In the genomic region with DNA sequence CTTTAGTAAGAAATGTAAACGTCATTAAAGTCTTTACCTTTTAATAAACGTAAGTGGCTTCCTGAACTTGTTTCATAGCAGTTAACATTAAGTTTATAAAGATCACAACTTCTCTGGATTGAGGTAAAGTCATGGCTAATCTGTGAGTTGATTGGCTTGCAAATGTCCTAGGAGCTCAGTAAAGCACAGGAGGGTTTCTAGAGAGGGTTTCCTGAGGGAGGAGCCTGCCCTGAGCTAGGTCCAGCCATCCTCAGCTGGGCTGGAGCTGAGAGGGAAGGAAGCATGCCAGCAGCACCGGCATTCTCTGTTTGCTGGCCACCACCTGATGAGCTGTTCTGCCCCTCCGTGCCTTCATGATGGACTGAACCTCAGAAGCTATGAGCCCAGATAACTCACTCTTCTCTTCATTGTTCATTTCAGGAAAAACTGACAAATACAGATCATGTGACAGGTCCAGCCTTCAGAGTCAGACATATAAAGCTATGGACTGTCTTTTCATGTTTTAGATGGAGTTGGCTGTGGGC, we compare ENCODE assay signal across 24 mouse cellular contexts. TPM values are rescaled to one million over a fixed set of nuclear protein-coding genes. Genes with fewer than 3 reads are reported as not detected.
DNase-seq lines count a peak whose midpoint lies in the region; ATAC-seq and TF ChIP-seq lines count a peak whose summit lies in the region.
"Had no signal": no experiment of that assay in that cellular context is flagged by ENCODE, and none has a peak within 500 bp of the region (broad histone marks: within the 10 kb centered on the region; RNA-seq: fewer than 3 reads in every experiment).

No protein-coding gene starts in this region.

- H3K36me3 ChIP-seq in E14TG2a.4 (ENCODE audit: insufficient read depth, low read length) = 0 out of 2 replicates have a peak, but pooled peaks cover 5% of the 10 kb centered on the region
- H3K36me3 ChIP-seq in stomach, postnatal 0 days (ENCODE audit: control insufficient read depth, insufficient read depth, low read length) = no peaks in the 10 kb centered on the region
- H3K36me3 ChIP-seq: embryonic facial prominence, embryonic 12.5 days; hindbrain, embryonic 12.5 days; hindbrain, embryonic 15.5 days had no signal

- WGBS in stomach, postnatal 0 days = 76% methylated on average over 4 of the region's 4 CpGs

- H3K27me3 ChIP-seq in E14TG2a.4 (ENCODE audit: insufficient read depth, low read length) = no peaks in the 10 kb centered on the region
- no peaks in the 10 kb centered on the region for H3K27me3 ChIP-seq in stomach, postnatal 0 days (ENCODE audit: control insufficient read depth, insufficient read depth, low read length)
- H3K27me3 ChIP-seq: CH12.LX; embryonic facial prominence, embryonic 12.5 days; embryonic facial prominence, embryonic 15.5 days; hindbrain, embryonic 12.5 days; hindbrain, embryonic 15.5 days; Patski had no signal

- peak; percentile 37 for DNase-seq in lung, postnatal 36 days
- no peak for DNase-seq in lung, postnatal 4 days
- DNase-seq in 3T3-L1 (ENCODE audit: low read depth, low spot score) (peak; percentile 33), R1 (ENCODE audit: low read depth, low spot score) (peak; percentile 92)
- no peak for DNase-seq in stomach, postnatal 0 days (ENCODE audit: low spot score)
- no peak for DNase-seq in embryo, embryonic 10.5 days (ENCODE audit: low spot score)
- DNase-seq: adrenal gland, postnatal 14 days; cerebellum, adult 11-12 months; cerebellum, adult 9-10 months; cerebellum, postnatal 14 days; forebrain, postnatal 0 days; gastrocnemius, postnatal 25 days; heart, adult 2 months had no signal

- peaks cover 3% of the 10 kb centered on the region for H3K9me3 ChIP-seq in E14TG2a.4 (ENCODE audit: low read length)
- H3K9me3 ChIP-seq in stomach, postnatal 0 days (ENCODE audit: control insufficient read depth, low read length) = no peaks in the 10 kb centered on the region
- H3K9me3 ChIP-seq: embryonic facial prominence, embryonic 12.5 days; embryonic facial prominence, embryonic 15.5 days; hindbrain, embryonic 12.5 days; hindbrain, embryonic 15.5 days had no signal

- no peak for ATAC-seq in frontal cortex, adult (ENCODE audit: low TSS enrichment)
- no peak for ATAC-seq in stomach, postnatal 0 days (ENCODE audit: low FRiP score, low TSS enrichment)
- ATAC-seq: forebrain, embryonic 14.5 days; forebrain, postnatal 0 days; intestine, postnatal 0 days; Patski had no signal

- no peak for TF ChIP-seq CTCF in E14TG2a.4 (conservative IDR thresholded peaks at IDR 0.05; ENCODE audit: low read length)
- TF ChIP-seq CTCF in stomach, postnatal 0 days (IDR thresholded peaks at IDR 0.05; ENCODE audit: low read depth) = no peak

- no peak overlapping the region for H3K9ac ChIP-seq in stomach, postnatal 0 days (ENCODE audit: low read length)
- H3K9ac ChIP-seq: embryonic facial prominence, embryonic 12.5 days; embryonic facial prominence, embryonic 15.5 days; forebrain, postnatal 0 days; hindbrain, embryonic 12.5 days; hindbrain, embryonic 15.5 days had no signal

- no peak overlapping the region for H3K27ac ChIP-seq in stomach, postnatal 0 days (replicated peaks)
- H3K27ac ChIP-seq: embryonic facial prominence, embryonic 12.5 days; embryonic facial prominence, embryonic 15.5 days; heart, adult 2 months; hindbrain, embryonic 12.5 days; hindbrain, embryonic 15.5 days had no signal

- no peak overlapping the region for H3K4me2 ChIP-seq in stomach, postnatal 0 days (replicated peaks; ENCODE audit: low read depth)
- H3K4me2 ChIP-seq: embryonic facial prominence, embryonic 12.5 days; embryonic facial prominence, embryonic 15.5 days; heart, embryonic 11.5 days; hindbrain, embryonic 12.5 days; hindbrain, embryonic 15.5 days had no signal

- no peak for TF ChIP-seq EP300 in stomach, postnatal 0 days (optimal IDR thresholded peaks at IDR 0.05)

- peak overlapping the region; percentile 26; the same call in 1 of the 2 replicates for H3K4me3 ChIP-seq in E14TG2a.4 (replicated peaks; ENCODE audit: low read length)
- no peak overlapping the region for H3K4me3 ChIP-seq in stomach, postnatal 0 days (ENCODE audit: low read depth, low read length)
- H3K4me3 ChIP-seq: embryonic facial prominence, embryonic 12.5 days; embryonic facial prominence, embryonic 15.5 days; heart, adult 2 months; hindbrain, embryonic 12.5 days; hindbrain, embryonic 15.5 days had no signal

- peaks cover 41% of the 10 kb centered on the region for H3K4me1 ChIP-seq in E14TG2a.4 (replicated peaks; ENCODE audit: low read depth, low read length)
- no peaks in the 10 kb centered on the region for H3K4me1 ChIP-seq in stomach, postnatal 0 days (replicated peaks; ENCODE audit: control insufficient read depth, insufficient read depth)

RNA-seq across cellular contexts. Expression of gene Hbp1, which starts 49.9 kb away (rescaled TPM):
- 75.2 and 81.5 TPM in 2 replicates for polyA plus RNA-seq in stomach, postnatal 0 days (2015; fragmentation: Nextera tagmentation; extraction: Ambion mirVana)

Comparison
In these comparisons a context has a peak if more than half of its experiments do, and no peak if none do; other contexts are left out.
1. DNase-seq: peak in lung, postnatal 36 days (single experiment), 3T3-L1 (single experiment) and R1 (single experiment); none in lung, postnatal 4 days (0 of 2), stomach, postnatal 0 days (single experiment) and embryo, embryonic 10.5 days (single experiment).